Mouse (Mus musculus) spleen, adult 10 weeks (tissue): ENCODE measurements around the gene Slc35a1. TPM values are rescaled to one million over a fixed set of nuclear protein-coding genes. Genes with fewer than 3 reads are reported as not detected.

Source experiments
- polyA plus RNA-seq: library from polyadenylated mRNA; stranded (reverse); fragments of 350-450 nt; fragmentation: Illumina TruSeq; extraction: RNeasy Lipid Tissue Mini Kit (QIAGEN cat#74804); gene quantifications from one replicate; pipeline ENCODE4 v1.2.3, GENCODE M21; 2015; ENCODE audit warnings: low replicate concordance; ENCODE audit not compliant: insufficient read depth

Gene Slc35a1
- 35.2 TPM for polyA plus RNA-seq

GRCm38 (mm10) chr4:34686874-34687567, at the start of gene Slc35a1:
TSS of gene Slc35a1 (minus strand) at chr4:34687438.

GRCm38 (mm10) chr4:34729851-34730341, 42.7 kb upstream of the Slc35a1 start, which contains the start of gene Cfap206:
TSS of gene Cfap206 (minus strand) at chr4:34730206.

GRCm38 (mm10) chr4:34614630-34615094, 72.6 kb downstream of the Slc35a1 start, which contains the start of the genes Orc3 and Rars2:
TSS of gene Orc3 (minus strand) at chr4:34614944.
TSS of gene Rars2 (plus strand) at chr4:34614957.

Other genes with a start within 250 kb of the Slc35a1 start
- gene Akirin2, start 136.5 kb downstream of the Slc35a1 start, polyA plus RNA-seq: 91.8 TPM
- gene Orc3, start 72.5 kb downstream of the Slc35a1 start, polyA plus RNA-seq: 104 TPM
- 37.4 TPM for gene Rars2, start 72.5 kb downstream of the Slc35a1 start, polyA plus RNA-seq
- not detected for gene Cfap206, start 42.8 kb upstream of the Slc35a1 start, polyA plus RNA-seq
- not detected for gene Gm136, start 68.8 kb upstream of the Slc35a1 start, polyA plus RNA-seq
- 36.8 TPM for gene Smim8, start 91.0 kb upstream of the Slc35a1 start, polyA plus RNA-seq
- 43.8 TPM for gene Zfp292, start 195.5 kb upstream of the Slc35a1 start, polyA plus RNA-seq
- gene Cga, start 206.3 kb upstream of the Slc35a1 start, polyA plus RNA-seq: not detected